Mouse (Mus musculus) Muller cell, postnatal 12 days (primary cell): Measurements from ENCODE around the gene Zfp14.

Experiments used
- DNase-seq: peaks from one replicate; pipeline ENCODE4 v3.0.0-alpha.2; 2015; ENCODE audit errors: inconsistent ontology term

Gene Zfp14

DNA sequence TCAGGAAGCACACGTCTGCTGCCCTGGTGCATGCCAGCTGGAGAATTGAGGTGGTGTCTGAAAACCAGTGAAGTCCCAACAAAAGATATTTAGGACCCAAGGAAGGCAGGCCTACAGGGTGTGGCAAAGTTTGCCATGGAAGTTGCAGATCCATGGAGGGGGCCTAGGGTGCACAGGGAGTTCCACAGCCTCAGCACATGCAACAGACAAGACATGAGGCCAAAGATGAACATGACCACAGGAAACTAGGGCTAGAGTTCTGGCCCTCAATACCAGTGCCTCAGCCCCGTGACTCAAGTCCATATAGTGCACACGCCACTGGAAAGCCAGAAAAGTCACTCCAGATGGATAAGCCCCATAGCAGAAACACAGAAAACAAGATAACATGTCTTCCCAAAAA, 22.6 kb downstream of the Zfp14 start:
- DNase-seq, result no peak

DNA sequence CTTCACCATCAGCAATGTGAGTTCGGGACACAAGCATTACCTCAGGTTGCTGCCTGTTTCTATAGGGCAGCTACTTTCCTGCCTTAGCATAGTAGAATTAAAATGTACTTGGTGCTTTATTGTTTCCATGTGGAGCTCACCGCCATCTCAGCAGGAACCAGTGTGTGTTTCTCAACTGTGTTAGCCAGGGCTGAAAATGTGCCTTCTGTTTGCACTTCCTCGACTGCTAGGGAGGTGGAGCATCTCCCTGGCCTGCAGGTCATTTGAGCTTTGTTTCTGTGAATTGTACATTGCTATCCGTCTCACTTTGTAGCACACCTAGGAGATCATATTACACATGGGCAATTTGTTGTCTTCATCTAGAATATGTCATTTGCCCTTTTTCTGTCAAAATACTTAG, 23.8 kb downstream of the Zfp14 start:
- DNase-seq, result no peak

DNA sequence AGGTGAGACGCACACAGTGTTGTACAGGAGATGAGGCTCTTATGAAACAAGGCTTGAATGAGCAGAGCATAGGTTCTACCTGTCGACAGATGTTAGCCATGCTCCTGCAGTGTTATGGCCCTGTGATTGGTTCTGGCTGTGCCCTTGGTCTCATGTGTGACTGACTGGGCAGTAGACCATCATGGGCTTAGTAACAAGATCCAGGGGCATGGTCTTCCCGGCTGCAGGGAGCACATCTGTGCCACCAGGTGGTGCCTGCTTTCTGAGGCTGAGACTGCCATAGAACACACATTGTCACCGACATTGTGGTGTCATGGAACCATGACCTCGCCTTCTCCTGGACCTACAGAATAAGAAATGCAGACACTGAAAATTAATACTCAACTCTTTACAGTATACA, 25.8 kb downstream of the Zfp14 start:
- no peak for DNase-seq

DNA sequence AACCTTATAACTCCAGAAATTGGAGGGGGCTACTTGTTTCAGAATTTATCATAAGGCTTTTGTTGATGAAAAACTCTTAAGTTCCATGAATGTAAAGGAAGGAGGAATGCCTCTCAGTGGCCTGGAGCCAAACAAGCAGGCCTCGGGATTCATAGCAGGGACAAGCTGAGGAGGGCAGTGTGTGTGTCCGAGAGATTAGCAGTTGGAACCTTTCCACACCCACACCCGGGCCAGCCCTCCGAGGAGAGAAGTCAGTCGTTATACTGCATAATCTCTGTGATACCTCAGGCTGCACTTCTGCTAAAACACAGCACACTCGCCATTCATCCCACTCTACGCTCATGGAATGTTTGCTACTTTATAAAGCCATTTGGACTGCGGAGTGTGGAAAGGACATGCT, 27.4 kb downstream of the Zfp14 start:
- no peak for DNase-seq

DNA sequence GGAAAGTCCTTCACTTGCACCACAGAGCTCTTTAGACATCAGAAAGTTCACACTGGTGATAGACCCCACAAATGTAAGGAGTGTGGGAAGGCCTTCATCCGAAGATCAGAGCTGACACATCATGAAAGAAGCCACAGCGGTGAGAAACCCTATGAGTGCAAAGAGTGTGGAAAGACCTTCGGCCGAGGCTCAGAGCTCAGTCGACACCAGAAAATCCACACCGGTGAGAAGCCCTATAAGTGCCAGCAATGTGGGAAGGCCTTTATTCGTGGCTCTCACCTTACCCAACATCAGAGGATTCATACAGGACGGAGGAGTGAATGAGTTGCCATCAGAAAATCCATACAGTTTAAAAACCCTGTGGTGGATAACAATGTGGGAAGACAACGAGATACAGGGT, 27.9 kb downstream of the Zfp14 start:
- no peak for DNase-seq

DNA sequence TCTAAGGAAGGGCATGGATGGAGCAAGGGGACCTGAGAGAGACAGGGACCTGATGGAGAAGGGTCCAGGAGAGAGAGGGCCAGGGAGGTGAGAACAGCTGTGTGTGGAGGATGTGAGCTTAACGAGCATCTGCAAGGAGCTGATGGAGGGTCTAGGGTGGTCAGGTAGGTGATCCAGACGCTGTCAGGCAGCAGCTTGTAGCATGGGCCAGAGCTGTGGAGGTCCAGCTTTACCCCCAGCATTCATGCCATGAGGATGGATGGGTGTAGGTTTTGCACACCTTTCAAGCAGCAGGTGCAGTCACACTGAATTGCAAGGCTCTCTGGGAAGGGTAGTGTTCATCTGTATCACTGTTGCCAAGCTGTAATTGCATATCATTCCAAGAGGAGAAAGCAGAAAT, 31.6 kb downstream of the Zfp14 start:
- no peak for DNase-seq

DNA sequence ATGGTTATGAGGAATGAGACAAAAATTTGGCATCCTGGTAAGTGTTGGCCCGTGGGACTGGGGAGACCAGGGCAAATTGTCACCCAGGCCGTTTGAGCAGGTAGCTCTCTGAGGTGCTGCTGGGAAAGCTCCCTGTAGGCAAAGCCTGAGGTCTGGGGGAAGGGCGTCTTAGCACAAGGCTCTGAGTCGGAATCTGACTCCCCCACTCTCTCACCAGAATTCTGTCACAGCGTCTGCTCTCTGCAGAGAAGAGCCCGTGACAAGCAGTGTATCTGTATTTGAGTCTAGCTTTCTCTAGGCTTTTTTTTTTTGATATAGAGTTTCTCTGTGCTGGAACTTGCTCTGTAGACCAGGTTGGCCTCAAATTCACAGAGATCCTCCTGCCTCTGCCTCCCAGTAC, 34.0 kb downstream of the Zfp14 start:
- DNase-seq, result no peak

DNA sequence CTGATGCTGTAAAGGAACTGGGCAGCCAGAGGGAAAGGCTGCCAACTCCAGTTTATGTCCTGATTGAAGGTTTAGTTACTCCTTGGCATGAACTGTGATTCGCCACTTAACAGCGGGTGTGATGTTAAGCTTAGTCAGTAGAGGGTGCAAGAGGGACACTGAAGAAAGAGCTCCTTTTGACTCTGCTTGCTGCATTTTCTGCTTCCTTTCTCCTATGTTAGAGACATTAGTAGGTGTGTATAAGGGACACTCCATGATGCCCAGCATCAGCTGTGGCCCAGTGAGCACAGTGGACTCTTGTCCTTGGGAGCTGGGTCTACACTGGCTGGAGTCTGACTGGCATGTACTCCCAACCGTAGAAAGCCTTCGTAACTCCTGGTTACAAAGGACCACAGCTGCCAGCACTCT, 38.2 kb downstream of the Zfp14 start:
- peak; percentile 27 for DNase-seq

DNA sequence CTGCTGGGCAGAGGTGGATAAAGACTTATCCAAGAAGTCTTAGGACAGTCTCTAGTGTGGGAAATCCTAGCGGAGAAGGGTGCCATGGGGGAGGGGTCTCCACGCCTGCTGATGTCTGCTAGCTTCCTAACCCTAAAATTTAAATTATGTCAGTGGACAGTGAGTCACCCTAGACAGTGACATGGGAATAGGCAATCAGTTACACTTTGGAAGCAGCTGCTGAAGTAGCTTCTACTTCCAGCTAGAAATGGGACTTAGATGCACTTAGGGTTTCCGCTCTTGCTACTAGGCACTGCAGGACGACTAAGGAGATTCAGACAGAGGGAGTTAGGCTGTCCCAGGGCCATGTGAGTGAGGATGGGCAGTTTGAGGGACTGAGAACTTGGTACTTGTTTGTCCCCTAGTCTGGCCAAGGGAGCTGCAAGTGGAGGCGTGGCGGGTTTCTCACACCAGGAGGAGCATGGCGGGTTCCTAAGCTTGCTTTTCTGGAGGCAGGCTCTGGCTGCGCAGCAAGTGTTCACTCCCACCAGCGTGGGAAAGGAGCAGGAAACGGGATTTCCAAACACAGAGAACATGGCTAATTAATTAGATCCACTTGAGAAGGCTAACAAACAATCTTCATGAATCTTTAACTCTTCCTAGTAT, 40.5 kb downstream of the Zfp14 start:
- DNase-seq, result peak; percentile 31

DNA sequence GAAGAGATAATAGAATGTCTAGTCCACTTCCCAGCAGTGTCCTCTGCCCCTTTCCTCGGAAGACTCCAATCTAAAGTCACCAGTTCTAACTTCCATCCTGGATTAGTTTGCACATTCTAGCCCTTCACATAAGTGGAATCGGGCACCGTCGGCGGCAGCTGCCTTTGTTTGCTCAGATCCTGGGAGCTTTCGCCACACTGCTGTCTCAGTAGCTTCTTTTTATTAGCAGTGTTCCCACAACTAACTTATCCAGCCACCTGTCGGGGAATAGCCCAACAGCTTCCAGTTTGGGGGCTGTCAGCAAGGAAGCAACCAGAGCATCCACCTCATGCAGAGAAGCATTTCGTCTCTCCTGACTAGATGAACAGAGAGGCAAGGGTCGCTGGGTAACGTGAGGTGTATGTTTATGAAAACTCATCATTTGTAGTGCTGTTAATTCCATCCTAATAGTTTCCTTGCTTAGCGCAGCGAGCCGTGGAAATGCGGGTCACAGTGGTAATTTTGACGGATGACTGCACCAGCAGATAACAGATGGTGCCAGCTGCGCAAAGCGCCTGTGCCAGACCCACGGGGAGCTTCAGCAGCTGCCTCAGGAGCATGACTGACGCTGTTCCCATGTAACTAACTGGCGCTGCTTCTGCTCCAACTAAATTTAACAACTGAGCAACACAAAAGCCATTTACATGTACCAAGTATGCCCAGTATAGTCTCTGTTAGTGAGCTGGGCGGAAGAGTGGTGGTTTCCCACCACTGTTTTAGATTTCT, 41.7 kb downstream of the Zfp14 start:
- DNase-seq, result peak; percentile 89

DNA sequence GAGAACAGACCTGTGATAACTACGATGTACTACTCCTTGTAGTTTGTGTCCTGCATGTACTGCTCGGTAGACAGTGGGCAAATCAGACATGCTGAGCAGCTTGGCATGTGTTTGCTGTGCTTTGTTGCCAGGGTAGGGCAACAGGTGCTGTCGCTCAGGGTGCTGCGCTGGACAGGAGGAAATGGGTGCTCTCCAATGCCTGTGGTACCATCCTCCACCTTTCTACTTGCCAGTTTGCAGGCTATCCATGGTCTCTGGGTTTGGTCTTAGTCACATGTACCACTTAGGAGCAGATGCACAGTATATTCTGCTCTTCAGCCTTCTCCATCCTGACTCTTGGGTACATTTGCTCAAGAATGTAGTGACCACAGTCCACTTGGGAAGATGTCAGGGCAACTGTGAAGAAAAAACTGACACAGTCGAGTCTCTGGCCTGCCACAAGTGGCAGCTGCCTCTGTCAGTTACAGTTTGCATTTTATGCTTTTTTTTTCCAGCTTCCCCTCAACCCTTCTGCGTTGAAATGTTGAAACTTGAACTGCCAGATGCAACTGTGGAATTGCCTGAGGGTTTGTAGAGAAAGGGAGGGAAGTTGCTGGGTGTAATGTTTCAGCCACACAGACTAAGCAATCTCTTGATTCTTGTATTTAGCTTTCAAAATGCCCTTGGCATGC, 43.0 kb downstream of the Zfp14 start:
- DNase-seq, result peak; percentile 49

DNA sequence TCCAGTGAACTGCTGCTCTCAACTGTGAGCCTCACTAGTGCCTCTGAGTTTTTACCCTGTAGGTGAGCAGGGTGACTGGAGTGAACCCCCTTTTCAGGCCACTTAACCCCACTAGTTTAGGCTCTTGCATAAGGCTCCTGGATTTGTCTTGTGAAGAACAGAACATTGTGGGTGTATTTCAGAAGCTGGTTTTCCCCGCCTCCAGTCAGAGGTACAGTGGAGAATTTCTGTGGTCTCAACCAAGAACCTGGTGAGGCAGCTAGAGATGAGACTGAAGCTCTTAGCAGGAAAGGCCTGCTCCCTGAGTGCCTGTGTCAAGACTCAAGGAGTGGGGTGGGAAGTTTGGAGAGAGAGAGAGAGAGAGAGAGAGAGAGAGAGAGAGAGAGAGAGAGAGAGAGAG, 43.6 kb downstream of the Zfp14 start:
- no peak for DNase-seq

DNA sequence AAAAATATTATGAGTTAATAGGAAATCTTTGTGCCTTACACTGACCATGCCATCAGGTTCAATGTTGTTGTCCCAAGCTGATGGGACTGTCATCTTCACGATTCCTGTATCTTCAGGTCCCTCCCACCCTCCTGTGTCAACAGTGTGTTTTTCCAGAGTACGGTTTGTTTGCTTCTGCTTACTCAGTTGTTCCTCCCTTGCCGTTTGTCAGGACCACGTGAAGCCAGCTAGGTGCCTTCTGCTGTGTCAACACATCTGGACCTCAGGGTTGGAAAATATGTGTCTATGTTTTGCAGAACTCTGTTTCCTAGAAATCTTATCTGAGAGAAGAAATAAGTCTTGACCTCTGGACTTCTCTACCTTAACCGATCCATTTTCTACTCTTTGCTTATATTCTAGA, 50.6 kb downstream of the Zfp14 start:
- no peak for DNase-seq

DNA sequence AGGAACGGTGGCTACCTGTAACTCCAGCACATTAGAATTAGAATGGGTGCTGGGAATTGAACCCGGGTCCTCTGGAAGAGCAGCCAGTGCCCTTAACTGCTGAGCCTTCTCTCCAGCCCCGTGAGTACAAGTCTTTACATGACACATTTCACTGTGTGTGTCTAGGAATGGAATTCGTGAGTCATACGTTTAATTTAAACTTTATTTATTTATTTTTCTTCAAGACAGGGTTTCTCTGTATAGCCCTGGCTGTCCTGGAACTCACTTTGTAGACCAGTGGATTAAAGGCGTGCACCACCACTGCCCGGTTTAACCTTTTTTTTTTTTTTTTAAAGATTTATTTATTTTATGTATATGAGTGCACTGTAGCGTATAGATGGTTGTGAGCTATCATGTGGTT, 56.0 kb downstream of the Zfp14 start:
- no peak for DNase-seq

DNA sequence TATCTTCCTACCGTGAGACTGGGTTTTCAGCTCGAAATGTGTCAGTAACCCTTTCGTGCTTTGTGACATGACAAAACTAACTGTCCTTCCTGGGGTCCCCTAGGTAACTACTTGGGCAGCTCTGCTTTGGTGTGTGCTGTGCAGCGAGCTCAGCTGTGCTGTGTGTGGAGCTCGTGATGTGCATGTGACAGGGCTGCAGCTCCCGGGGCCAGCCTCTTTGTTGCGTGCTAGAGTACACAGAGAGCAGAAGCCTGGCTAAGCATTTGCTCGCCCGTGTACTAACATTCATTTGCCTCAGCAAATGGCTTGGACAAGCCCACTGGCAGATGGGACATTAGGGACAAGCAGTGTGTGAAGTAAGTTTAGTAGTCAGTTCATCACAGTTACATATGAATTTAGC, 57.8 kb downstream of the Zfp14 start:
- no peak for DNase-seq

DNA sequence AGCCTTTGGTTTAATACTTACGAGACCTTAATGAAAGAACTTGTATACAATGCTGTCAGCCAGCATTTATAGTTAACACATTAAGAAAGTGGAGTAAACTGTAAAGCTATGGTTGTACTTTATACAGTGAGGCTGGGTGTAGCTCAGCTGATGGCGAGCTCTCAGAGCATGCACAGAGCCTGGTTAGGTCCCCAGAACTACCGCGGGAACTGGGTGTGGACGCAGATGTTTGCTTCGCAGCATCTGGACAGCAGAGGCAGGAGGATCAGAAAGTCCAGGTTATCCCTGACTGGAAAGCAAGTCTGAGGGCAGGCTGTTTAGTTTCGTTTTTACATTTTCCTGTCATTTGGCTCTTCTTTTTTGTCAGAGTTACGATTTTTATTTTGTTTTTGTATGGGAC, 58.5 kb downstream of the Zfp14 start:
- DNase-seq, result no peak

DNA sequence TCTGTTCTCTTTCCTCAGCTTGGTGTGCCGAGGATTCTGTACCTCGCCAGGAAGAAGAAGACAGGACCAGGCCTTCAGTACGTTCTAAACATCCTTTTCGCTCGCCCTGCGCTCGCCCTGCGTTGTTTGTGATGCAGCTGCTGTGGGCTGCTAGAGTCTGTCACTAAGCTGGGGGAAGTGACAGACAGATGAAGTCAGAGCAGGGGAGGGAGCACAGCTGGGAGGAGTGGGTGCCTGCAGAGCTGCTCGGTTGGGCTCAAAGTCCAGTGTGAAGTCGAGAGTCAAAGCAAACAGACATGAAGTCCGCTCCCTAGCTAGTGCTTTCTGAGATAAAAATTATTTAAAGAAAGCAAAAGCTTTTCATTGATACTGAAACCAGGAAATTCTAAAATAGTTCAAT, 62.1 kb downstream of the Zfp14 start:
- no peak for DNase-seq

DNA sequence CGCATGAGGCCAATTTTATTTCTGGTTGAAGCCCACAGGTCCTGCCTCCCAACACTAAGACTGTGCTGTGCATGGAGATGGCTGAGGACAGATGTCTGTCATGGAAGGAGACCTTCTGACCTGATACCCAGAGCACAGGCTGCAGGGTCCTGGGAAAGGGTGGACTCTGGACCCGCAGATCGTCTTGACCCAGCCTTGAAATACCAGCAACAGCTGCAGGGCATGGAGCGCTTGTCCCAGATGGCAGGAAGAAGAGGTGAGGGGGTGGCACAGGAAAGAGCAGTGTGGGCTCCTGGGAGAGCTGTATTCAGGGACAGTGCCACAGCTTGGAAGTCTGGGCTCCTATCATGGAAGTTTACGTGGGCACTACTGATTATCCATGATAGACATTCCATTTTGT, 63.6 kb downstream of the Zfp14 start:
- DNase-seq, result no peak
